Mouse (Mus musculus): ENCODE measurements around the gene Rgl3. TPM values are rescaled to one million over a fixed set of nuclear protein-coding genes. Genes with fewer than 3 reads are reported as not detected.

The Rgl3 gene
- polyA plus RNA-seq, 1 experiment from 2014 or later = 3.4 TPM

DNA sequence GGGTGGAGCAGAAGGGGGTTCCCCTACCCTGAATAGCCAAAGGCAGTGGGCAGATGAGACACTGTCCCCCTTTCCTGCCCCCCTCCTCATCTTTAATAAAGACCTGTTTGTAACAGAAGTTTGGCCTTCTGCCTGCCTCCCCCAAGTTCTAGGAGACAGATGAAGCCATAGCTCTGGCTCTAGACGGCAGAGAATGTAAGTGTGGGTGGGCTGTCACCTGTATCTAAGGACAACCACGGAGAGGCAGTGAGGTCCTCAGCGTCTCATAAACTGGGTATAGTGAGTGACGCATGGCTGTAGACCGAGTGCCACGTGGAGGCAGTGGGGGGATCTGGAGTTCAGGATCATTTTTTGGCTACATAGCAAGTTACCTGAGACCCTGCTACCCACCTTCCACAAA lies 40.5 kb downstream of the Rgl3 start:
- Histone ChIP-seq H3K36me3 (ENCODE audit: control insufficient read depth, insufficient read depth, low read length) (no peaks in the 10 kb centered on the region), H3K4me2 (ENCODE audit: low read depth, low read length, severe bottlenecking) (no peak overlapping the region), H3K27me3 (ENCODE audit: control insufficient read depth, insufficient read depth, low read length) (no peaks in the 10 kb centered on the region), H3K4me3 (ENCODE audit: low read depth, low read length) (no peak overlapping the region), H3K9ac (ENCODE audit: low read length) (no peak overlapping the region), H3K27ac (ENCODE audit: low read depth, low read length) (no peak overlapping the region), H3K9me3 (ENCODE audit: control insufficient read depth, low read length) (no peaks in the 10 kb centered on the region), H3K4me1 (replicated peaks; ENCODE audit: control insufficient read depth, insufficient read depth, low read length) (peaks cover 4% of the 10 kb centered on the region; the same call in 1 of the 2 replicates)
- ATAC-seq (replicated peaks; ENCODE audit: low FRiP score) = no peak
- 68% methylated on average over 6 of the region's 6 CpGs for WGBS
- no peak for DNase-seq (ENCODE audit: low spot score)

DNA sequence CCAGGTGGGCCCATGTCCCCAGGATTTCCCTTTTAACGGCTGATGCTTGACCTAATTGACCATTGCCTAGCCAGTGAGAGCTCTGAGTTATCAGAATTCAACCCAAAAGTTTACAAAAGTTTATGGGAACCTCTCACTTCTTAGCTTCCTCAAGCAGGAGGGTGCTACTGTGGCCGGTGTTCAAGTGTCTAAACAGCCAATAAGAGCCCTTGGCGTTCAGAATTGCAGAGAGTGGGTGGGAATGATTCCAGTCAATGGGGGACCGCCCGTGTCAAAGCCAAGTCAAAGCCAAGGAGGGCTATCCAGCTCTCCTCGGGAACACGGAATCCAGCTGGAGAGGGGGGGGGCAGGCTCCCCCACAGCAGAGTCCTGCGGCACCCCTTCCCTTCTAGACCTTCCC lies 41.1 kb downstream of the Rgl3 start:
- no peak overlapping the region for H3K4me2 ChIP-seq (ENCODE audit: low read depth, low read length, severe bottlenecking)
- H3K36me3 ChIP-seq (ENCODE audit: control insufficient read depth, insufficient read depth, low read length) = no peaks in the 10 kb centered on the region
- no peak overlapping the region for H3K4me3 ChIP-seq (ENCODE audit: low read depth, low read length)
- WGBS = 54% methylated on average over 8 of the region's 8 CpGs
- no peak for DNase-seq (ENCODE audit: low spot score)
- H3K27me3 ChIP-seq (ENCODE audit: control insufficient read depth, insufficient read depth, low read length) = no peaks in the 10 kb centered on the region
- H3K27ac ChIP-seq (ENCODE audit: low read depth, low read length) = no peak overlapping the region
- H3K4me1 ChIP-seq (replicated peaks; ENCODE audit: control insufficient read depth, insufficient read depth, low read length) = peaks cover 2% of the 10 kb centered on the region; the same call in 1 of the 2 replicates
- H3K9ac ChIP-seq (ENCODE audit: low read length) = no peak overlapping the region
- no peaks in the 10 kb centered on the region for H3K9me3 ChIP-seq (ENCODE audit: control insufficient read depth, low read length)
- ATAC-seq (replicated peaks; ENCODE audit: low FRiP score) = no peak

DNA sequence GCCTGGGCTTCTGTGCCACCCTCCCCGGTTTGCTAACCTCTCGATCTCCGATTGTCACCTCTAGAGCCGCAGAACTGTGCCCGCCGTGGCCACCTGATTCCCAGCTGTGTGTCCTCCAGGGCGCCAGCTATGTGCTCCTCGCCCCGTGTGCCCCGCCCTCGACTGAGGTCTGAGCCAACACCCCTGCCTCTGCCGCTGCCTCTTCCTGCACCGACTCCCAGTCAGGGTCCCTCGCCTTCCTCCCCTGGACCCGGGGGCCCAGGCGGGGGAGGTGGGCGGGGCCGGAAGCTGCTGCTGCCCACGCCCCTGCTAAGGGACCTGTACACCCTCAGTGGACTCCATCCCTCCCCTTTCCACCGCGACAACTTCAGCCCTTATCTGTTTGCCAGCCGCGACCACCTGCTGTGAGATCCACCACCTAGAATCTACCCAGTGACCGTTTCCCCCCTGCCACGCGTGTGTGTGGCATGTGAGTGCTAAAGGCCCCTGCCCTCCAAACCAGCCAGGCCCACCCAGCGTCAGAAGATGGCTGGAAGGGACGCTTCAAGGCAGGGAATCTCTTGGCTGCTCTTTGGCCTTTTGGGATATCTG lies 41.6 kb downstream of the Rgl3 start:
- Histone ChIP-seq H3K9me3 (ENCODE audit: control insufficient read depth, low read length) (no peaks in the 10 kb centered on the region), H3K4me3 (ENCODE audit: low read depth, low read length) (no peak overlapping the region), H3K4me2 (ENCODE audit: low read depth, low read length, severe bottlenecking) (peak overlapping the region; percentile 15; the same call in 1 of the 2 replicates), H3K27ac (ENCODE audit: low read depth, low read length) (no peak overlapping the region), H3K27me3 (ENCODE audit: control insufficient read depth, insufficient read depth, low read length) (no peaks in the 10 kb centered on the region), H3K9ac (ENCODE audit: low read length) (0 out of 2 replicates have a peak overlapping the region, but pooled peaks have one; percentile 5), H3K36me3 (ENCODE audit: control insufficient read depth, insufficient read depth, low read length) (no peaks in the 10 kb centered on the region), H3K4me1 (replicated peaks; ENCODE audit: control insufficient read depth, insufficient read depth, low read length) (peaks cover 2% of the 10 kb centered on the region; the same call in 1 of the 2 replicates)
- 4% methylated on average over 28 of the region's 28 CpGs for WGBS
- DNase-seq (ENCODE audit: low spot score) = no peak
- no peak for ATAC-seq (replicated peaks; ENCODE audit: low FRiP score)

DNA sequence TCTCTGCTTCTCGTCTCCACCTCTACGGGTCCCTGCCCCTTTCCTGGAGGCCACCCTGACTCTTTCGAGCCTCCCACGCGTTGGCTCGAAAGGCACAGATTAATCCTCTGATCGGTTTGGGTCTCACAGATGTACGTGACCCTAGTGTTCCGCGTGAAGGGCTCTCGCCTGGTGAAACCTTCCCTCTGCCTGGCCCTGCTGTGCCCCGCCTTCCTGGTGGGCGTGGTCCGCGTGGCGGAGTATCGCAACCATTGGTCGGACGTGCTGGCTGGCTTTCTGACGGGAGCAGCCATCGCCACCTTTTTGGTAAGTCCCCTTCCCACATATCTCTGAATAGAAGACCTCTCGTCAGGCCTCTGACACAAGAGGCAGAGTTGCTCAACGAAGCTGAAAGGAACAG lies 45.0 kb downstream of the Rgl3 start:
- DNase-seq (ENCODE audit: low spot score) = no peak
- no peak overlapping the region for H3K4me3 ChIP-seq (ENCODE audit: low read depth, low read length)
- H3K9ac ChIP-seq (ENCODE audit: low read length) = no peak overlapping the region; the same call in 1 of the 2 replicates
- no peak for ATAC-seq (replicated peaks; ENCODE audit: low FRiP score)
- H3K27ac ChIP-seq (ENCODE audit: low read depth, low read length) = no peak overlapping the region
- 28% methylated on average over 23 of the region's 23 CpGs for WGBS
- H3K36me3 ChIP-seq (ENCODE audit: control insufficient read depth, insufficient read depth, low read length) = no peaks in the 10 kb centered on the region
- peaks cover 2% of the 10 kb centered on the region; the same call in 1 of the 2 replicates for H3K4me1 ChIP-seq (replicated peaks; ENCODE audit: control insufficient read depth, insufficient read depth, low read length)
- H3K27me3 ChIP-seq (ENCODE audit: control insufficient read depth, insufficient read depth, low read length) = no peaks in the 10 kb centered on the region
- no peak overlapping the region for H3K4me2 ChIP-seq (ENCODE audit: low read depth, low read length, severe bottlenecking)
- H3K9me3 ChIP-seq (ENCODE audit: control insufficient read depth, low read length) = no peaks in the 10 kb centered on the region

DNA sequence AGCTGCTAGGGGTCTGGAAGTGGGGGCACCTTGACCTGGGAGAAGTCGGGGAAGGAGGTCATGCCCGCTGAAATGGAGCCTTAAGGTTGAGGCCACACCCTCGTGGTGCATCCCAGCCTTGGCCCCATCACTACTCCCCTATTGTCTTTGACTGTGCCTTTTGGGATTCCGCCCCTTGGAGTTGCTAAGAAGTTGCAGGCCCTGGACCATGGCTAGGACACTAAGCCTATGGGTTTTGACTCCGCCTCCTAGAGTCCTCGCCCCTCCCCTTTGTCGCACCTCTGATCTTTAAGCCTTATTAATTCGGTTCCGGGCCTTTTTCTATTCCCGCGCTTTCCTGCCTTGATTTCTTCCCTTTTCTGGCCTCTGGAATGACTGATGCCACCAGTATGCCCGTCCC lies 45.6 kb downstream of the Rgl3 start:
- Histone ChIP-seq H3K4me3 (ENCODE audit: low read depth, low read length) (no peak overlapping the region), H3K4me1 (replicated peaks; ENCODE audit: control insufficient read depth, insufficient read depth, low read length) (peaks cover 2% of the 10 kb centered on the region; the same call in 1 of the 2 replicates), H3K27ac (ENCODE audit: low read depth, low read length) (no peak overlapping the region), H3K9ac (ENCODE audit: low read length) (no peak overlapping the region), H3K9me3 (ENCODE audit: control insufficient read depth, low read length) (no peaks in the 10 kb centered on the region), H3K27me3 (ENCODE audit: control insufficient read depth, insufficient read depth, low read length) (no peaks in the 10 kb centered on the region), H3K36me3 (ENCODE audit: control insufficient read depth, insufficient read depth, low read length) (no peaks in the 10 kb centered on the region), H3K4me2 (ENCODE audit: low read depth, low read length, severe bottlenecking) (no peak overlapping the region)
- DNase-seq (ENCODE audit: low spot score) (no peak), ATAC-seq (replicated peaks; ENCODE audit: low FRiP score) (no peak)
- 59% methylated on average over 12 of the region's 12 CpGs for WGBS

DNA sequence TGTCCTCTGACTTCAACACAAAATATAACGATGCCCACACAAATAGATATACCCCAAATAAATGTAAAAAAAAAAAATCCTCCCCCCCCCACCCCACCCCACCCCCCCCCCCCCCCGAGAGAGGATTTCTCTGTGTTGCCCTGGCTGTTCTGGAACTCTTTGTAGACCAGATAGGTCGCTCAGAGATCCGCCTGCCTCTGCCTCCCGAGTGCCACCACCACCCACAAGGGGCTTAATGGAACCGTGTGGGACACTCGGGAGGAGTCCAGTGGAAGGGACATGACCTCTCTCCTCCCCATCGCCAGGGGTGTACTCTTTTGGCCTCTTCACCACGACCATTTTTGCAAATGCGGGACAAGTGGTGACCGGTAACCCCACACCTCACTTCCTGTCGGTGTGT lies 46.2 kb downstream of the Rgl3 start:
- WGBS = 84% methylated on average over 11 of the region's 12 CpGs
- Histone ChIP-seq H3K4me2 (ENCODE audit: low read depth, low read length, severe bottlenecking) (no peak overlapping the region), H3K9ac (ENCODE audit: low read length) (no peak overlapping the region), H3K36me3 (ENCODE audit: control insufficient read depth, insufficient read depth, low read length) (no peaks in the 10 kb centered on the region), H3K27ac (ENCODE audit: low read depth, low read length) (no peak overlapping the region), H3K4me3 (ENCODE audit: low read depth, low read length) (no peak overlapping the region), H3K27me3 (ENCODE audit: control insufficient read depth, insufficient read depth, low read length) (no peaks in the 10 kb centered on the region), H3K9me3 (ENCODE audit: control insufficient read depth, low read length) (no peaks in the 10 kb centered on the region), H3K4me1 (replicated peaks; ENCODE audit: control insufficient read depth, insufficient read depth, low read length) (peaks cover 2% of the 10 kb centered on the region; the same call in 1 of the 2 replicates)
- no peak for DNase-seq (ENCODE audit: low spot score)
- no peak for ATAC-seq (replicated peaks; ENCODE audit: low FRiP score)

DNA sequence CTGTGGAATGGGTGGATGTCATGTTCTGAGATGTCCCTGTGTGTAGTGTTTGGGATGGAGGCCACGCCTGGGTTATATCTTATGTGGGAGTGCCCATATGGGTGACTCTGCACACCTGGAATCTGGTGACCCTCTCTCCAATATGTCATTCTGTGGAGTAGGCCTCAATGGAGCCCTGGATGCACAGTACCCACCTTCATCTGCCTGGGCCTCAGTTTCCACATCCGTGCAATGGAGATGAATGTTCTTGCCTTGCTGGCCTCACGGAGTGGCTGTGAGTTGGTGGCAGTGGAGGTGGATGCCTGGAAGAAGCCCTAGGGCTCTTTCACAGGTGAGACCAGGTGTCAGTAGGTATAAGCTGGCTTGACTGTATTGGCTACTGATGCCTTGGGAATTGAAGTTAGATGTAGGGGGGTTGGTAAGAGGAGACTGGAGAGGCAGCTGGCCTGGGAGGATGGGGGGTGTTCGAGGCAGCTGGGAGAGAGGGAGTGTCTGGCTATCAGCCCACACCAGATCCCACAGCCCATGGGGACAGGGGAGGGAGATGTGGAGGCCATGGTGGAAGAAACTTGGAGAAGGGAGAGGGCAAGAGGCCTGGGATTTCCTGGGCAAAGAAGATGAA lies 50.9 kb downstream of the Rgl3 start:
- H3K36me3 ChIP-seq (ENCODE audit: control insufficient read depth, insufficient read depth, low read length) = no peaks in the 10 kb centered on the region
- H3K27ac ChIP-seq (ENCODE audit: low read depth, low read length) = no peak overlapping the region
- 88% methylated on average over 4 of the region's 4 CpGs for WGBS
- no peaks in the 10 kb centered on the region for H3K27me3 ChIP-seq (ENCODE audit: control insufficient read depth, insufficient read depth, low read length)
- H3K4me1 ChIP-seq (replicated peaks; ENCODE audit: control insufficient read depth, insufficient read depth, low read length) = no peaks in the 10 kb centered on the region; the same call in 1 of the 2 replicates
- DNase-seq (ENCODE audit: low spot score) = no peak
- no peak overlapping the region for H3K4me3 ChIP-seq (ENCODE audit: low read depth, low read length)
- no peak overlapping the region for H3K9ac ChIP-seq (ENCODE audit: low read length)
- H3K9me3 ChIP-seq (ENCODE audit: control insufficient read depth, low read length) = no peaks in the 10 kb centered on the region
- H3K4me2 ChIP-seq (ENCODE audit: low read depth, low read length, severe bottlenecking) = no peak overlapping the region
- no peak for ATAC-seq (replicated peaks; ENCODE audit: low FRiP score)

DNA sequence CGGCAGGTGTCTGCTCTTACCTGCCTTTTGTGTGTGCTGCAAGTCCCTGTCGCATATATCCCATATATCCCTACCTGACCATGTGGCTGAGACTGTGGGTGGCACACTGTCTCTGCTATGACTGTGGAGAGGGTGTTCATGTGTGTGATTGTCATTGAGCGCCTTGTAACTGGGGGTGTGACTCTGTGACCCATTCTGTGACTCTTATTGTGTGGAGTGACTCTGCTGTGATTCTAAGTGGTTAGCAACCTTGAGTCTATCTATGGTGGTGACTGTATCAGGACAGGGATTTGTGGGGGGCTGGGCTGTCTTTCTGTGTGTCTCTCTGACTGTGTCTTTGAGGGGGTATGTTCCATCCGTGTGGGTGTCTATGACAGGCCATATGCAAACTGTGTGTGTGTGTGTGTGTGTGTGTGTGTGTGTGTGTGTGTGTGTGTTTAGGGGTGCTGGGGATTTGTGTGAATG lies 51.5 kb downstream of the Rgl3 start:
- no peak for DNase-seq (ENCODE audit: low spot score)
- no peak overlapping the region for H3K27ac ChIP-seq (ENCODE audit: low read depth, low read length)
- no peaks in the 10 kb centered on the region; the same call in 1 of the 2 replicates for H3K4me1 ChIP-seq (replicated peaks; ENCODE audit: control insufficient read depth, insufficient read depth, low read length)
- H3K9ac ChIP-seq (ENCODE audit: low read length) = 0 out of 2 replicates have a peak overlapping the region, but pooled peaks have one; percentile 81
- H3K36me3 ChIP-seq (ENCODE audit: control insufficient read depth, insufficient read depth, low read length) = no peaks in the 10 kb centered on the region
- peak overlapping the region; percentile 85; the same call in 1 of the 2 replicates for H3K4me2 ChIP-seq (ENCODE audit: low read depth, low read length, severe bottlenecking)
- 80% methylated on average over 4 of the region's 4 CpGs for WGBS
- H3K27me3 ChIP-seq (ENCODE audit: control insufficient read depth, insufficient read depth, low read length) = no peaks in the 10 kb centered on the region
- H3K4me3 ChIP-seq (ENCODE audit: low read depth, low read length) = peak overlapping the region; percentile 57
- no peaks in the 10 kb centered on the region for H3K9me3 ChIP-seq (ENCODE audit: control insufficient read depth, low read length)
- no peak for ATAC-seq (replicated peaks; ENCODE audit: low FRiP score)
